Mouse (Mus musculus): ENCODE data around the gene Gm20388. TPM values are rescaled to one million over a fixed set of nuclear protein-coding genes. Genes with fewer than 3 reads are reported as not detected.

The Gm20388 gene
- polyA plus RNA-seq, 1 experiment from 2014 or later, result 8.3 TPM

- ATAC-seq (replicated peaks; ENCODE audit: low FRiP score, low TSS enrichment, low read depth), result peak; percentile 66
- Histone ChIP-seq H3K36me3 (ENCODE audit: control insufficient read depth, insufficient read depth, low read length) (no peaks in the 10 kb centered on the region; the same call in 1 of the 2 replicates), H3K4me2 (ENCODE audit: low read length) (peak within 1 kb of the TSS; percentile 94), H3K9me3 (ENCODE audit: control insufficient read depth, low read length) (no peaks in the 10 kb centered on the region), H3K9ac (ENCODE audit: low read length) (peak within 1 kb of the TSS; percentile 79), H3K4me3 (ENCODE audit: low read depth, low read length) (peak within 1 kb of the TSS; percentile 96), H3K4me1 (replicated peaks; ENCODE audit: control insufficient read depth, insufficient read depth, low read length) (peaks cover 26% of the 10 kb centered on the region), H3K27ac (ENCODE audit: low read depth) (peak within 1 kb of the TSS; percentile 83), H3K27me3 (replicated peaks; ENCODE audit: control insufficient read depth, insufficient read depth, low read length) (no peaks in the 10 kb centered on the region)
- WGBS, result under 1% methylated on average over 88 of the region's 88 CpGs
- peak; percentile 90 for DNase-seq (ENCODE audit: low spot score)
Measured at GRCm38 (mm10) chr8:120101068-120101972, 190.7 kb downstream of the Gm20388 start, which contains the start of gene Zdhhc7. Gene Zdhhc7 (minus strand): TSS chr8:120101482.

GRCm38 (mm10) chr8:120103916-120104315, 193.3 kb downstream of the Gm20388 start:
- Histone ChIP-seq H3K4me3 (ENCODE audit: low read depth, low read length) (no peak overlapping the region), H3K27me3 (replicated peaks; ENCODE audit: control insufficient read depth, insufficient read depth, low read length) (no peaks in the 10 kb centered on the region), H3K4me1 (replicated peaks; ENCODE audit: control insufficient read depth, insufficient read depth, low read length) (peaks cover 26% of the 10 kb centered on the region), H3K27ac (ENCODE audit: low read depth) (no peak overlapping the region), H3K9me3 (ENCODE audit: control insufficient read depth, low read length) (no peaks in the 10 kb centered on the region), H3K36me3 (ENCODE audit: control insufficient read depth, insufficient read depth, low read length) (no peaks in the 10 kb centered on the region; the same call in 1 of the 2 replicates), H3K9ac (ENCODE audit: low read length) (no peak overlapping the region), H3K4me2 (ENCODE audit: low read length) (no peak overlapping the region)
- no peak for DNase-seq (ENCODE audit: low spot score)
- WGBS, result 87% methylated on average over 9 of the region's 9 CpGs
- ATAC-seq (replicated peaks; ENCODE audit: low FRiP score, low TSS enrichment, low read depth), result no peak

- no peak overlapping the region for H3K4me3 ChIP-seq (ENCODE audit: low read depth, low read length)
- H3K36me3 ChIP-seq (ENCODE audit: control insufficient read depth, insufficient read depth, low read length), result no peaks in the 10 kb centered on the region; the same call in 1 of the 2 replicates
- no peaks in the 10 kb centered on the region for H3K27me3 ChIP-seq (replicated peaks; ENCODE audit: control insufficient read depth, insufficient read depth, low read length)
- ATAC-seq (replicated peaks; ENCODE audit: low FRiP score, low TSS enrichment, low read depth) (no peak), DNase-seq (ENCODE audit: low spot score) (no peak)
- H3K4me1 ChIP-seq (replicated peaks; ENCODE audit: control insufficient read depth, insufficient read depth, low read length), result peaks cover 22% of the 10 kb centered on the region
- WGBS, result 61% methylated on average over 9 of the region's 9 CpGs
- H3K9me3 ChIP-seq (ENCODE audit: control insufficient read depth, low read length), result no peaks in the 10 kb centered on the region
- H3K9ac ChIP-seq (ENCODE audit: low read length), result no peak overlapping the region
- no peak overlapping the region for H3K4me2 ChIP-seq (ENCODE audit: low read length)
- no peak overlapping the region for H3K27ac ChIP-seq (ENCODE audit: low read depth)
Measured at GRCm38 (mm10) chr8:120104721-120105272, 194.2 kb downstream of the Gm20388 start.

GRCm38 (mm10) chr8:120109149-120109548, 198.5 kb downstream of the Gm20388 start:
- H3K4me3 ChIP-seq (ENCODE audit: low read depth, low read length), result no peak overlapping the region
- WGBS, result 25% methylated on average over 3 of the region's 3 CpGs
- no peak overlapping the region for H3K4me2 ChIP-seq (ENCODE audit: low read length)
- DNase-seq (ENCODE audit: low spot score), result no peak
- no peak overlapping the region for H3K9ac ChIP-seq (ENCODE audit: low read length)
- no peaks in the 10 kb centered on the region for H3K27me3 ChIP-seq (replicated peaks; ENCODE audit: control insufficient read depth, insufficient read depth, low read length)
- no peak for ATAC-seq (replicated peaks; ENCODE audit: low FRiP score, low TSS enrichment, low read depth)
- H3K36me3 ChIP-seq (ENCODE audit: control insufficient read depth, insufficient read depth, low read length), result no peaks in the 10 kb centered on the region; the same call in 1 of the 2 replicates
- no peak overlapping the region for H3K27ac ChIP-seq (ENCODE audit: low read depth)
- peaks cover 6% of the 10 kb centered on the region for H3K4me1 ChIP-seq (replicated peaks; ENCODE audit: control insufficient read depth, insufficient read depth, low read length)
- H3K9me3 ChIP-seq (ENCODE audit: control insufficient read depth, low read length), result no peaks in the 10 kb centered on the region

GRCm38 (mm10) chr8:120110966-120111365, 200.3 kb downstream of the Gm20388 start:
- WGBS, result 91% methylated on average over 4 of the region's 4 CpGs
- ATAC-seq (replicated peaks; ENCODE audit: low FRiP score, low TSS enrichment, low read depth), result no peak
- no peak overlapping the region for H3K4me2 ChIP-seq (ENCODE audit: low read length)
- H3K4me3 ChIP-seq (ENCODE audit: low read depth, low read length), result no peak overlapping the region
- no peak overlapping the region for H3K9ac ChIP-seq (ENCODE audit: low read length)
- DNase-seq (ENCODE audit: low spot score), result no peak
- H3K27me3 ChIP-seq (replicated peaks; ENCODE audit: control insufficient read depth, insufficient read depth, low read length), result peaks cover 17% of the 10 kb centered on the region
- H3K9me3 ChIP-seq (ENCODE audit: control insufficient read depth, low read length), result no peaks in the 10 kb centered on the region
- H3K4me1 ChIP-seq (replicated peaks; ENCODE audit: control insufficient read depth, insufficient read depth, low read length), result peaks cover 10% of the 10 kb centered on the region
- no peaks in the 10 kb centered on the region for H3K36me3 ChIP-seq (ENCODE audit: control insufficient read depth, insufficient read depth, low read length)
- H3K27ac ChIP-seq (ENCODE audit: low read depth), result no peak overlapping the region

GRCm38 (mm10) chr8:120111382-120111781, 200.7 kb downstream of the Gm20388 start:
- Histone ChIP-seq H3K4me1 (replicated peaks; ENCODE audit: control insufficient read depth, insufficient read depth, low read length) (peaks cover 10% of the 10 kb centered on the region), H3K9me3 (ENCODE audit: control insufficient read depth, low read length) (no peaks in the 10 kb centered on the region), H3K4me2 (ENCODE audit: low read length) (no peak overlapping the region), H3K27me3 (replicated peaks; ENCODE audit: control insufficient read depth, insufficient read depth, low read length) (peaks cover 21% of the 10 kb centered on the region), H3K9ac (ENCODE audit: low read length) (no peak overlapping the region), H3K27ac (ENCODE audit: low read depth) (no peak overlapping the region), H3K36me3 (ENCODE audit: control insufficient read depth, insufficient read depth, low read length) (no peaks in the 10 kb centered on the region), H3K4me3 (ENCODE audit: low read depth, low read length) (no peak overlapping the region)
- WGBS, result 67% methylated on average over 4 of the region's 4 CpGs
- no peak for DNase-seq (ENCODE audit: low spot score)
- ATAC-seq (replicated peaks; ENCODE audit: low FRiP score, low TSS enrichment, low read depth), result no peak

- peaks cover 10% of the 10 kb centered on the region for H3K4me1 ChIP-seq (replicated peaks; ENCODE audit: control insufficient read depth, insufficient read depth, low read length)
- no peak overlapping the region; the same call in 1 of the 2 replicates for H3K9ac ChIP-seq (ENCODE audit: low read length)
- no peak overlapping the region for H3K4me3 ChIP-seq (ENCODE audit: low read depth, low read length)
- H3K27ac ChIP-seq (ENCODE audit: low read depth), result 0 out of 2 replicates have a peak overlapping the region, but pooled peaks have one; percentile 72
- DNase-seq (ENCODE audit: low spot score) (no peak), ATAC-seq (replicated peaks; ENCODE audit: low FRiP score, low TSS enrichment, low read depth) (no peak)
- H3K9me3 ChIP-seq (ENCODE audit: control insufficient read depth, low read length), result no peaks in the 10 kb centered on the region
- WGBS, result 80% methylated on average over 5 of the region's 5 CpGs
- no peaks in the 10 kb centered on the region for H3K36me3 ChIP-seq (ENCODE audit: control insufficient read depth, insufficient read depth, low read length)
- no peak overlapping the region for H3K4me2 ChIP-seq (ENCODE audit: low read length)
- peaks cover 24% of the 10 kb centered on the region for H3K27me3 ChIP-seq (replicated peaks; ENCODE audit: control insufficient read depth, insufficient read depth, low read length)
Measured at GRCm38 (mm10) chr8:120112535-120112934, 201.9 kb downstream of the Gm20388 start.

- ATAC-seq (replicated peaks; ENCODE audit: low FRiP score, low TSS enrichment, low read depth) (peak; percentile 14), DNase-seq (ENCODE audit: low spot score) (no peak)
- under 1% methylated on average over 10 of the region's 10 CpGs for WGBS
- Histone ChIP-seq H3K4me3 (ENCODE audit: low read depth, low read length) (peak overlapping the region; percentile 66), H3K4me1 (replicated peaks; ENCODE audit: control insufficient read depth, insufficient read depth, low read length) (peaks cover 10% of the 10 kb centered on the region), H3K4me2 (ENCODE audit: low read length) (peak overlapping the region; percentile 91), H3K36me3 (ENCODE audit: control insufficient read depth, insufficient read depth, low read length) (no peaks in the 10 kb centered on the region), H3K9me3 (ENCODE audit: control insufficient read depth, low read length) (no peaks in the 10 kb centered on the region), H3K27ac (ENCODE audit: low read depth) (peak overlapping the region; percentile 72), H3K27me3 (replicated peaks; ENCODE audit: control insufficient read depth, insufficient read depth, low read length) (peaks cover 24% of the 10 kb centered on the region), H3K9ac (ENCODE audit: low read length) (peak overlapping the region; percentile 31)
Measured at GRCm38 (mm10) chr8:120113306-120113705, 202.7 kb downstream of the Gm20388 start.
